Mouse (Mus musculus) liver, embryonic 15.5 days (tissue): Measurements from ENCODE around the gene Sim2. TPM values are rescaled to one million over a fixed set of nuclear protein-coding genes. Genes with fewer than 3 reads are reported as not detected.

Experiments
- ATAC-seq: fragments of 200-750 bp; cut with Nextera tagmentation; 2 replicates; pipeline ENCODE4 v1.8.0; 2017; ENCODE audit warnings: moderate number of reproducible peaks, mild to moderate bottlenecking, moderate library complexity; ENCODE audit not compliant: insufficient read depth
- H3K27ac ChIP-seq: fragments of 300-500 bp; sonication (generic); replicated peaks from 2 replicates; pipeline ENCODE4 v1.5.1; 2015; ENCODE audit warnings: mild to moderate bottlenecking, inconsistent platforms
- H3K27me3 ChIP-seq: fragments of 300-500 bp; sonication (generic); 2 replicates; pipeline ENCODE4 v1.6.1; 2015; ENCODE audit warnings: mild to moderate bottlenecking, inconsistent platforms
- H3K36me3 ChIP-seq: fragments of 300-500 bp; sonication (generic); replicated peaks from 2 replicates; pipeline ENCODE4 v1.6.1; 2015; ENCODE audit warnings: moderate library complexity, mild to moderate bottlenecking, inconsistent platforms
- H3K4me1 ChIP-seq: fragments of 300-500 bp; sonication (generic); replicated peaks from 2 replicates; pipeline ENCODE4 v1.6.1; 2015; ENCODE audit warnings: inconsistent platforms
- H3K4me2 ChIP-seq: fragments of 300-500 bp; sonication (generic); 2 replicates; pipeline ENCODE4 v1.6.1; 2015; ENCODE audit warnings: moderate library complexity, mild to moderate bottlenecking, inconsistent platforms
- H3K4me3 ChIP-seq: fragments of 300-500 bp; sonication (generic); replicated peaks from 2 replicates; pipeline ENCODE4 v1.5.1; 2015; ENCODE audit warnings: mild to moderate bottlenecking, inconsistent platforms
- H3K9ac ChIP-seq: fragments of 300-500 bp; sonication (generic); 2 replicates; pipeline ENCODE4 v1.6.1; 2015; ENCODE audit warnings: moderate library complexity, mild to moderate bottlenecking, inconsistent platforms
- H3K9me3 ChIP-seq: fragments of 300-500 bp; sonication (generic); replicated peaks from 2 replicates; pipeline ENCODE4 v1.6.1; 2016; ENCODE audit warnings: inconsistent platforms
- WGBS: fragments of 180-500 bp; shearing (Covaris S2); methylation state at CpG from one replicate; pipeline ENCODE4 v1.1.7; 2015; ENCODE audit warnings: mixed read lengths; ENCODE audit not compliant: insufficient replicate concordance; 5-methylcytosine and 5-hydroxymethylcytosine counted together
- polyA plus RNA-seq: library from polyadenylated mRNA; unstranded; fragments of >200 nt; fragmentation: Nextera tagmentation; extraction: Ambion mirVana; gene quantifications from 2 replicates; pipeline ENCODE4 v1.2.1, GENCODE M21; 2015

The Sim2 gene
- polyA plus RNA-seq, 1 experiment from 2014 or later = not detected

GRCm38 (mm10) chr16:94148139-94148538 is 63.4 kb downstream of the Sim2 start:
- Histone ChIP-seq H3K27me3 (peaks cover 14% of the 10 kb centered on the region; the same call in 1 of the 2 replicates), H3K9ac (no peak overlapping the region), H3K36me3 (no peaks in the 10 kb centered on the region), H3K9me3 (no peaks in the 10 kb centered on the region), H3K4me2 (no peak overlapping the region), H3K27ac (no peak overlapping the region), H3K4me1 (peaks cover 33% of the 10 kb centered on the region), H3K4me3 (no peak overlapping the region)
- no peak for ATAC-seq
- 33% methylated on average over 11 of the region's 11 CpGs for WGBS

GRCm38 (mm10) chr16:94150125-94151103 is 65.7 kb downstream of the Sim2 start:
- Histone ChIP-seq H3K36me3 (no peaks in the 10 kb centered on the region), H3K4me3 (0 out of 2 replicates have a peak overlapping the region, but pooled peaks have one; percentile 8), H3K4me1 (peaks cover 38% of the 10 kb centered on the region), H3K9me3 (no peaks in the 10 kb centered on the region), H3K9ac (peak overlapping the region; percentile 25; the same call in 1 of the 2 replicates), H3K27ac (peak overlapping the region; percentile 79), H3K27me3 (peaks cover under 1% of the 10 kb centered on the region; the same call in 1 of the 2 replicates), H3K4me2 (peak overlapping the region; percentile 51)
- WGBS = 22% methylated on average over 15 of the region's 15 CpGs
- peak; percentile 99 for ATAC-seq

DNA sequence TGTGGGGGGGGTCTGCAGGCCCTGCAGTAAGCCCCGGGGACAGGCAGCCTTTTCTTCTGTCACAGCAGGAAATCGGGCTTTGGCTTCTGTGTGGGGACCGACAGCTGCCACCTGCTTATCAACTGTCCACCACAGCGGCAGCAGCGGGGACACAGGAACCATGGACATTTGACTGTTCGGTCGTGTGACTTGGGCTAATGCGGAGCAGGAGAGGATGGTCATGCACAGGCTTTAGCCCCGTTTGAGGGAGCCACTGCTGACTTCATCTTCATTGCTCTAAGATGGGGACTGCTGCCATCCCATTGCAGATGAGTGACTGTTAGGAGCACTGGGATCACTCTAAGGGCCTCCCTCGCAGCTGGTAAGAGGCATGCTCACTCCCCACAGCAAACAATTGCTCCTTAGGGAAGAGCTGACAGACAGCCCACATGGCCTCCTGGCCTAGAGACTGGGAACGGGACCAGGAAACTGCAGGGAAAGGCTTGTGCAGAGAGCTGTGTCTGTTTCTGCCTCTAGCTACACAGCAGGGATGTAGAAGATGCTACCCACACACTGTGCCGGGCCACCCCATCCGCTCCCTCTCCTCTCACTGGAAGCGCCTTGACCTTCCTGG is 70.4 kb downstream of the Sim2 start:
- WGBS = 41% methylated on average over 14 of the region's 14 CpGs
- Histone ChIP-seq H3K27me3 (no peaks in the 10 kb centered on the region; the same call in 1 of the 2 replicates), H3K4me2 (no peak overlapping the region), H3K9ac (no peak overlapping the region), H3K4me3 (no peak overlapping the region), H3K4me1 (peaks cover 24% of the 10 kb centered on the region), H3K27ac (no peak overlapping the region), H3K36me3 (no peaks in the 10 kb centered on the region), H3K9me3 (no peaks in the 10 kb centered on the region)
- ATAC-seq = no peak

DNA sequence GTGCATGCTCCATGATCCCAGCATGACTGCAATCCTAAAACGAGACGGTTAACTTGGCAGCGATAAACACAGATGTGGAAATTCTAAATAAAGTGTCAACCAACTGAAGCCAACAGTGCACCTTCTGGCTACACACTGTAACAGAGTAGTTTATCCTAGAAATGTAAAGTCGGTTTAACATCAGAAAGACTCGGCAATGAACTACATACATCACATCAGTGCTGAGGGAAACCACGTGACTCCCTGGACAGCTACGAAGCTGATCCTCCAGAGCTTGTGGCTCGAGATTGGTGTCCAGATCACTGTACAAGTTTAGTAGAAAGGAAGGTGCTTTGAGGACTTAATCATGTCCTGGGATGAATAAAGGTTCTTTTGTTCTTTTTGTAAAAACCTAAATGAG is 73.1 kb downstream of the Sim2 start:
- no peaks in the 10 kb centered on the region for H3K9me3 ChIP-seq
- WGBS = 66% methylated on average over 8 of the region's 8 CpGs
- no peak overlapping the region for H3K9ac ChIP-seq
- no peaks in the 10 kb centered on the region; the same call in 1 of the 2 replicates for H3K27me3 ChIP-seq
- H3K4me3 ChIP-seq = no peak overlapping the region
- no peaks in the 10 kb centered on the region for H3K36me3 ChIP-seq
- no peak for ATAC-seq
- peaks cover 5% of the 10 kb centered on the region; the same call in 1 of the 2 replicates for H3K4me1 ChIP-seq
- no peak overlapping the region for H3K4me2 ChIP-seq
- H3K27ac ChIP-seq = no peak overlapping the region

DNA sequence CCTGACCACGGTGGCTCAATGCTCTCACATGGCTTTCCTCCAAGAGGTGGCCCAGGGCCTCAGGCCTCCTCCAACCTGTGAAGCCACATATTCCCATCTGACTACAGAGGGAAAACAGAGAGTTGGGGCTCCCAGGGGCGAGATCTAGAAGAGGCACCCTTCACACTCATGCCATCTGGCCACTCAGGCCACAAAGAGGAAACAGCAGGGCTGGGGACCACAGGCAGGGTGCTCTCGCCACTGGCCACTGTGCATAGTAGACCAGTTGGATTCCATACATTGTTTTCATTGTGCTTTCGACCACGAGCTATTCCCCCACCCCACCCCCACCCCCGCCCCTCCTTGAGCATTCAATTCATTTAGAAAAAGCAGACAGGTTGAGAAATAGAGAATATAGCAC is 77.3 kb downstream of the Sim2 start:
- Histone ChIP-seq H3K9ac (no peak overlapping the region), H3K27ac (no peak overlapping the region), H3K4me2 (no peak overlapping the region), H3K4me3 (no peak overlapping the region), H3K4me1 (no peaks in the 10 kb centered on the region), H3K36me3 (no peaks in the 10 kb centered on the region), H3K27me3 (no peaks in the 10 kb centered on the region), H3K9me3 (no peaks in the 10 kb centered on the region)
- 38% methylated on average over 6 of the region's 6 CpGs for WGBS
- ATAC-seq = no peak

- ATAC-seq = no peak
- 56% methylated on average over 11 of the region's 11 CpGs for WGBS
- no peak overlapping the region for H3K27ac ChIP-seq
These were observed 78.3 kb downstream of the Sim2 start for GRCm38 (mm10) chr16:94163051-94163450.

DNA sequence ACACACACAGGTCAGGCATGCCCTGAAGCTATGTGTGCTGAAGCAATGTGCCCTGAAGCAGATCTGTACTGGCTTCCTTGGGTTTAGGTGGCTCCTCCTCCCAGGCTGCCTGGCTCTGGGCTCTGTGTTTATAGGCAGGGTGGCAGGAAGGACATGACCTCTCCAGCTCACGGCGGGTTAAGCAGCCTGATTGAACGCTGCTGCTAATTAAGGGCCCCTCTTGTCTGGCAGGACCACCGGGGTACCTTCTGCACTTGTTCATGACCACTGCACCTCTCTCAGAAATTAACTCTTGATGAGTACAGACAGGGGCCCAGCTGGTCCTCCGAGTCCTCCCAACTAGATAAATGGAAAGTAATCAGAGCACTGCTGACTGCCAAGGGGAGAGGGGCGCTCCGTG is 79.5 kb downstream of the Sim2 start:
- no peak for ATAC-seq
- H3K9me3 ChIP-seq = no peaks in the 10 kb centered on the region
- WGBS = 49% methylated on average over 7 of the region's 7 CpGs
- H3K4me2 ChIP-seq = no peak overlapping the region
- H3K27ac ChIP-seq = no peak overlapping the region
- no peak overlapping the region for H3K4me3 ChIP-seq
- no peaks in the 10 kb centered on the region for H3K36me3 ChIP-seq
- no peaks in the 10 kb centered on the region for H3K4me1 ChIP-seq
- H3K9ac ChIP-seq = no peak overlapping the region
- no peaks in the 10 kb centered on the region for H3K27me3 ChIP-seq

More at GRCm38 (mm10) chr16:94163051-94163450, 78.3 kb downstream of the Sim2 start:
- Histone ChIP-seq H3K36me3 (no peaks in the 10 kb centered on the region), H3K9me3 (no peaks in the 10 kb centered on the region), H3K27me3 (no peaks in the 10 kb centered on the region), H3K9ac (no peak overlapping the region), H3K4me2 (no peak overlapping the region), H3K4me3 (no peak overlapping the region), H3K4me1 (no peaks in the 10 kb centered on the region)

DNA sequence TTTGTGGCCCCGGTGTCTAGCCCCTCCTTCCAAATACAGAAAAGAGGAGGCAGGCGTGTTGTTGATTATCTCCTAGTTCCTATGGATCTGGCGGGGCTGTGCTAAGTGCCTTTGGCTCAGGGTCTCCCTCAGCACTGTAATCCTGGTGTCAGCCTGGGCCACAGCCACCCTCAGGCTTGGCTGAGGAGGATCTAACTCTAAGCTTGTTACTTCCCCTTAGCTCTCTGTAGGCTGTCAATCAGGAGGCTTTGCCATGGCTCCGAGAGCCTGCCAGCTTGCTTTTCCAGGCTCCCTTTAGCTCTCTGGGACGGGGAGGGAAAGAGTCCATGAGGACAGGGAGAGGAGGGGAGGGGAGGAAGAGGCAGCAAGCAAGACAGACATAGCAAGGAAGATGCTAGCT is 80.2 kb downstream of the Sim2 start:
- Histone ChIP-seq H3K27me3 (no peaks in the 10 kb centered on the region), H3K9ac (no peak overlapping the region), H3K9me3 (no peaks in the 10 kb centered on the region), H3K4me2 (no peak overlapping the region), H3K4me1 (no peaks in the 10 kb centered on the region), H3K36me3 (no peaks in the 10 kb centered on the region), H3K27ac (no peak overlapping the region), H3K4me3 (no peak overlapping the region)
- ATAC-seq = no peak
- WGBS = 38% methylated on average over 5 of the region's 5 CpGs

DNA sequence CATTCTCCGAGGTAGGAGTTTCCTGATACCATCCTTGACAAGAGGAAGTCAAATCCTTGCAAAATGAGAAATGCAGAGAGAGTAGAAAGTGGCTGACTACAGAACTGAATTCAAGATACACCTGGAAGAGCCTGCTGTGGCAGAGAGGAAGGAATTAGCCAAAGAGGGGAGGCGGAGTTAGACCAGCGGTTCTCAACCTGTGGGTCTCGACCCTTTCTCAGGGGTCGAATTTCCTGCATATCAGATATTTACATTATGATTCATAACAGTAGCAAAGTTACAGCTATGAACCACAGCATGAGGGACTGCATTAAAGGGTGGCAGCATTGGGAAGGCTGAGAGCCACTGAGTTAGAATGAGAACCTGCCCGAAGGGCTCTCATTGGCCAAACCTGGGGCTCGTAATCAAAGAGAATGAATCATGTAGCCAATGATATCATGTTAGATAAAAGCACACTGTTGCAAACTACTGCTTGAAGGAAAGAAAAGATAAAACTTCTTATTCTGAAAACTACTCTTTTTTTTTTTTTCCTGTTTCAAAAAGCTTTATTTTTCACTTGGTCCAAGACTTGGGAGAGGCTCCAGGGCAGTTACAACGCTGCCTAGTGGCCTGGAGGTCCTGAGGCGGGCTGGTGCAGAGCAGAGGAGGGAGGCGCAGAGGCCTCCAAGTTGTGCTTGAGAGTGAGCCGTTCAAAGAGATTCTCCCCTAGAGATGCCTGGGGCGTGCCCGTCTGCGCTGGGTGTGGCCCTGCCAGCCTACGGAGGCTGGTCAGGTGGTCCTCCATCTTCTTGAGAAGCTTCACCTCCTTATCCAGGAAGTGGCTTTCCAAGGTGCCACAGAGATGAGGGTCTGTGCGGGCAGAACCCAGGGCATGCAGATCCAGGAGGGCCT is 84.2 kb downstream of the Sim2 start:
- Histone ChIP-seq H3K9ac (no peak overlapping the region), H3K9me3 (no peaks in the 10 kb centered on the region), H3K4me3 (no peak overlapping the region), H3K4me2 (no peak overlapping the region), H3K36me3 (no peaks in the 10 kb centered on the region), H3K27ac (no peak overlapping the region), H3K4me1 (no peaks in the 10 kb centered on the region), H3K27me3 (no peaks in the 10 kb centered on the region)
- WGBS = 68% methylated on average over 16 of the region's 16 CpGs
- no peak for ATAC-seq

GRCm38 (mm10) chr16:94170218-94170617 is 85.5 kb downstream of the Sim2 start:
- Histone ChIP-seq H3K4me1 (no peaks in the 10 kb centered on the region), H3K9ac (no peak overlapping the region), H3K4me2 (no peak overlapping the region), H3K4me3 (no peak overlapping the region), H3K9me3 (no peaks in the 10 kb centered on the region), H3K36me3 (no peaks in the 10 kb centered on the region), H3K27ac (no peak overlapping the region), H3K27me3 (no peaks in the 10 kb centered on the region)
- no peak for ATAC-seq
- 58% methylated on average over 4 of the region's 4 CpGs for WGBS
